Mouse (Mus musculus): ENCODE measurements around the gene Masp2. TPM values are rescaled to one million over a fixed set of nuclear protein-coding genes. Genes with fewer than 3 reads are reported as not detected.

Gene Masp2
- polyA plus RNA-seq, 1 experiment from 2014 or later, result not detected

- H3K27ac ChIP-seq (ENCODE audit: low read length), result no peak overlapping the region
- no peaks in the 10 kb centered on the region for H3K9me3 ChIP-seq (ENCODE audit: low read length)
- ATAC-seq, result no peak
- H3K9ac ChIP-seq (replicated peaks; ENCODE audit: low read depth), result no peak overlapping the region
- no peaks in the 10 kb centered on the region for H3K27me3 ChIP-seq (replicated peaks; ENCODE audit: insufficient read depth, low read length)
- H3K4me3 ChIP-seq (ENCODE audit: low read depth, low read length), result no peak overlapping the region
- no peak overlapping the region for H3K4me2 ChIP-seq (replicated peaks; ENCODE audit: low read depth, low read length)
- no peak for DNase-seq (ENCODE audit: low spot score)
- no peaks in the 10 kb centered on the region for H3K36me3 ChIP-seq (ENCODE audit: insufficient read depth, low read length)
- no peaks in the 10 kb centered on the region for H3K4me1 ChIP-seq (ENCODE audit: insufficient read depth, low read depth, low read length)
- peak; percentile 59 for TF ChIP-seq CTCF (IDR thresholded peaks at IDR 0.05)
- no peak for TF ChIP-seq EP300 (IDR thresholded peaks at IDR 0.05)
- WGBS, result 68% methylated on average over 3 of the region's 3 CpGs
These were observed 47.0 kb downstream of the Masp2 start for GRCm38 (mm10) chr4:148649309-148649708.

- no peak for DNase-seq (ENCODE audit: low spot score)
- TF ChIP-seq CTCF (IDR thresholded peaks at IDR 0.05) (no peak), EP300 (IDR thresholded peaks at IDR 0.05) (no peak)
- ATAC-seq, result no peak
- H3K4me2 ChIP-seq (replicated peaks; ENCODE audit: low read depth, low read length), result no peak overlapping the region
- H3K4me1 ChIP-seq (ENCODE audit: insufficient read depth, low read depth, low read length), result no peaks in the 10 kb centered on the region
- H3K9ac ChIP-seq (replicated peaks; ENCODE audit: low read depth), result no peak overlapping the region
- H3K4me3 ChIP-seq (ENCODE audit: low read depth, low read length), result no peak overlapping the region
- H3K36me3 ChIP-seq (ENCODE audit: insufficient read depth, low read length), result no peaks in the 10 kb centered on the region
- H3K27ac ChIP-seq (ENCODE audit: low read length), result no peak overlapping the region
- 62% methylated on average over 9 of the region's 9 CpGs for WGBS
- H3K9me3 ChIP-seq (ENCODE audit: low read length), result no peaks in the 10 kb centered on the region
- H3K27me3 ChIP-seq (replicated peaks; ENCODE audit: insufficient read depth, low read length), result no peaks in the 10 kb centered on the region
These were observed 48.7 kb downstream of the Masp2 start for GRCm38 (mm10) chr4:148651045-148651444.

GRCm38 (mm10) chr4:148654701-148655398 lies 52.5 kb downstream of the Masp2 start:
- no peak overlapping the region for H3K4me3 ChIP-seq (ENCODE audit: low read depth, low read length)
- no peak overlapping the region for H3K4me2 ChIP-seq (replicated peaks; ENCODE audit: low read depth, low read length)
- H3K27ac ChIP-seq (ENCODE audit: low read length), result no peak overlapping the region
- WGBS, result 78% methylated on average over 18 of the region's 18 CpGs
- no peak overlapping the region for H3K9ac ChIP-seq (replicated peaks; ENCODE audit: low read depth)
- no peaks in the 10 kb centered on the region for H3K4me1 ChIP-seq (ENCODE audit: insufficient read depth, low read depth, low read length)
- no peaks in the 10 kb centered on the region for H3K27me3 ChIP-seq (replicated peaks; ENCODE audit: insufficient read depth, low read length)
- ATAC-seq (no peak), DNase-seq (ENCODE audit: low spot score) (peak; percentile 45)
- no peaks in the 10 kb centered on the region for H3K36me3 ChIP-seq (ENCODE audit: insufficient read depth, low read length)
- TF ChIP-seq CTCF (IDR thresholded peaks at IDR 0.05) (peak; percentile 73), EP300 (IDR thresholded peaks at IDR 0.05) (no peak)
- H3K9me3 ChIP-seq (ENCODE audit: low read length), result no peaks in the 10 kb centered on the region

- no peak overlapping the region for H3K9ac ChIP-seq (replicated peaks; ENCODE audit: low read depth)
- TF ChIP-seq CTCF (IDR thresholded peaks at IDR 0.05), result no peak
- TF ChIP-seq EP300 (IDR thresholded peaks at IDR 0.05), result no peak
- H3K27ac ChIP-seq (ENCODE audit: low read length), result no peak overlapping the region
- DNase-seq (ENCODE audit: low spot score) (no peak), ATAC-seq (no peak)
- H3K4me1 ChIP-seq (ENCODE audit: insufficient read depth, low read depth, low read length), result no peaks in the 10 kb centered on the region
- 24% methylated on average over 15 of the region's 15 CpGs for WGBS
- H3K27me3 ChIP-seq (replicated peaks; ENCODE audit: insufficient read depth, low read length), result no peaks in the 10 kb centered on the region
- no peak overlapping the region for H3K4me3 ChIP-seq (ENCODE audit: low read depth, low read length)
- no peaks in the 10 kb centered on the region for H3K9me3 ChIP-seq (ENCODE audit: low read length)
- H3K4me2 ChIP-seq (replicated peaks; ENCODE audit: low read depth, low read length), result no peak overlapping the region
- H3K36me3 ChIP-seq (ENCODE audit: insufficient read depth, low read length), result no peaks in the 10 kb centered on the region
These were observed 54.4 kb downstream of the Masp2 start for GRCm38 (mm10) chr4:148656691-148657258.

- 75% methylated on average over 13 of the region's 13 CpGs for WGBS
- Histone ChIP-seq H3K27me3 (replicated peaks; ENCODE audit: insufficient read depth, low read length) (no peaks in the 10 kb centered on the region), H3K9ac (replicated peaks; ENCODE audit: low read depth) (no peak overlapping the region), H3K4me3 (ENCODE audit: low read depth, low read length) (no peak overlapping the region), H3K4me1 (ENCODE audit: insufficient read depth, low read depth, low read length) (no peaks in the 10 kb centered on the region), H3K4me2 (replicated peaks; ENCODE audit: low read depth, low read length) (no peak overlapping the region), H3K36me3 (ENCODE audit: insufficient read depth, low read length) (no peaks in the 10 kb centered on the region), H3K27ac (ENCODE audit: low read length) (no peak overlapping the region), H3K9me3 (ENCODE audit: low read length) (no peaks in the 10 kb centered on the region)
- no peak for ATAC-seq
- TF ChIP-seq EP300 (IDR thresholded peaks at IDR 0.05), result no peak
- TF ChIP-seq CTCF (IDR thresholded peaks at IDR 0.05), result no peak
- DNase-seq (ENCODE audit: low spot score), result no peak
These were observed 55.4 kb downstream of the Masp2 start for GRCm38 (mm10) chr4:148657776-148658175.

GRCm38 (mm10) chr4:148660174-148660573 lies 57.8 kb downstream of the Masp2 start:
- Histone ChIP-seq H3K36me3 (ENCODE audit: insufficient read depth, low read length) (no peaks in the 10 kb centered on the region), H3K9me3 (ENCODE audit: low read length) (no peaks in the 10 kb centered on the region), H3K4me1 (ENCODE audit: insufficient read depth, low read depth, low read length) (no peaks in the 10 kb centered on the region), H3K27me3 (replicated peaks; ENCODE audit: insufficient read depth, low read length) (no peaks in the 10 kb centered on the region), H3K4me3 (ENCODE audit: low read depth, low read length) (no peak overlapping the region), H3K4me2 (replicated peaks; ENCODE audit: low read depth, low read length) (no peak overlapping the region), H3K9ac (replicated peaks; ENCODE audit: low read depth) (no peak overlapping the region), H3K27ac (ENCODE audit: low read length) (no peak overlapping the region)
- 36% methylated on average over 3 of the region's 3 CpGs for WGBS
- ATAC-seq, result no peak
- DNase-seq (ENCODE audit: low spot score), result no peak
- TF ChIP-seq EP300 (IDR thresholded peaks at IDR 0.05) (no peak), CTCF (IDR thresholded peaks at IDR 0.05) (no peak)
